Mouse (Mus musculus): Measurements from ENCODE around the gene Rin3. TPM values are rescaled to one million over a fixed set of nuclear protein-coding genes. Genes with fewer than 3 reads are reported as not detected.

Gene Rin3
- polyA plus RNA-seq, 1 experiment from 2014 or later = 5.7 TPM

- H3K9ac ChIP-seq = no peak overlapping the region
- H3K4me2 ChIP-seq = no peak overlapping the region
- WGBS (ENCODE audit: insufficient replicate concordance) = 39% methylated on average over 4 of the region's 4 CpGs
- H3K27ac ChIP-seq = no peak overlapping the region
- no peaks in the 10 kb centered on the region for H3K27me3 ChIP-seq
- ATAC-seq (ENCODE audit: low read depth) (no peak), DNase-seq (no peak)
- H3K4me3 ChIP-seq (replicated peaks) = no peak overlapping the region
- peaks cover 5% of the 10 kb centered on the region; the same call in 1 of the 2 replicates for H3K36me3 ChIP-seq
- H3K9me3 ChIP-seq (replicated peaks) = no peaks in the 10 kb centered on the region
- H3K4me1 ChIP-seq (replicated peaks) = peaks cover 39% of the 10 kb centered on the region
These were observed 38.3 kb downstream of the Rin3 start for GRCm38 (mm10) chr12:102321064-102321728.

DNA sequence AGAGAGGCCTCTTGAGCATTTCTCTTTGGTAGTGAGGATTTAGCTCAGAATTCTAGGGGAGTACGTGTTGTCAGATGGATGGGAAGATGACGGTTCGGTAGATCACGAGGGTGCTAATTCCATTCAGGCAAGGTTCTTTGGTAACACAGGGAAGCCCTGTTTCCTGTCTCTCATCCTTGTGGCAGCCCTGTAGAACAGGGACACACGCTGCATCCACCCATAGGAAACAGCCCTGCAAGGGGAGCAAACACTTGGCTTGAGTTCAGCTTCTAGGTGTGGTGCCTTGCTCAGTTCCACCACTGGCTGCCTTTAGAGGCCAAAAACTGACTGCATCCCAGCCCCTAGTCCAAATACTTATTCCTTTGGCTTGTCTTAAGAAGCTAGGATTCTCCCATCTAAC, 39.0 kb downstream of the Rin3 start:
- Histone ChIP-seq H3K27me3 (no peaks in the 10 kb centered on the region), H3K9me3 (replicated peaks) (no peaks in the 10 kb centered on the region), H3K4me3 (replicated peaks) (no peak overlapping the region), H3K4me2 (no peak overlapping the region), H3K9ac (no peak overlapping the region), H3K36me3 (peaks cover 7% of the 10 kb centered on the region; the same call in 1 of the 2 replicates), H3K4me1 (replicated peaks) (peaks cover 39% of the 10 kb centered on the region), H3K27ac (no peak overlapping the region)
- 59% methylated on average over 5 of the region's 5 CpGs for WGBS (ENCODE audit: insufficient replicate concordance)
- ATAC-seq (ENCODE audit: low read depth) = no peak
- no peak for DNase-seq

DNA sequence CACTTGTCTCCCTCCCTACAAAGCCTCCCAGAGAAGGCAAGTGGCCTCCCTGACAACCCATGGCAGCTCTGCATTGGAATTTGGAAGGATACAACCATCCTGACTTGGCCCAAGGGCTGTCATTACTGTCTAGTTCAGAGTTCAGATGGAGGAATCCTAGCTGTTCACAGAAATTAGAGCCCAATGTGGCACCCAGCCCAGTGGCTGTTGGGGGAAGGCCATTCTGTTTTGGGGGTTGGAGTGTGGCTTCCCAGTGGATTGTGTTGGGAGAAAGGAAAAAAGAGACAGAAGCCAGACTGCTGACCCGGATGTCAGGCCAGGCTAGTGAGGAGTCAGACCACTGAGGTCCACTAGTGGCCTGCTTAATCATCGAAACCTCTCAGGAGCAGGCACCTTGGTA, 40.5 kb downstream of the Rin3 start:
- H3K27me3 ChIP-seq = no peaks in the 10 kb centered on the region
- H3K27ac ChIP-seq = no peak overlapping the region
- H3K36me3 ChIP-seq = peaks cover 9% of the 10 kb centered on the region; the same call in 1 of the 2 replicates
- H3K4me1 ChIP-seq (replicated peaks) = peaks cover 32% of the 10 kb centered on the region
- no peak overlapping the region for H3K9ac ChIP-seq
- WGBS (ENCODE audit: insufficient replicate concordance) = 71% methylated on average over 2 of the region's 2 CpGs
- ATAC-seq (ENCODE audit: low read depth) = no peak
- H3K4me3 ChIP-seq (replicated peaks) = no peak overlapping the region
- no peak overlapping the region for H3K4me2 ChIP-seq
- no peak for DNase-seq
- H3K9me3 ChIP-seq (replicated peaks) = no peaks in the 10 kb centered on the region

GRCm38 (mm10) chr12:102324156-102324885, 41.5 kb downstream of the Rin3 start:
- WGBS (ENCODE audit: insufficient replicate concordance) = 60% methylated on average over 6 of the region's 6 CpGs
- H3K27ac ChIP-seq = no peak overlapping the region
- H3K27me3 ChIP-seq = no peaks in the 10 kb centered on the region

GRCm38 (mm10) chr12:102324886-102325220, 42.0 kb downstream of the Rin3 start:
- no peak for DNase-seq
- 56% methylated on average over 2 of the region's 2 CpGs for WGBS (ENCODE audit: insufficient replicate concordance)
- no peak overlapping the region for H3K27ac ChIP-seq
- H3K9ac ChIP-seq = no peak overlapping the region
- no peak for ATAC-seq (ENCODE audit: low read depth)
- peaks cover 9% of the 10 kb centered on the region; the same call in 1 of the 2 replicates for H3K36me3 ChIP-seq
- H3K4me3 ChIP-seq (replicated peaks) = no peak overlapping the region
- no peaks in the 10 kb centered on the region for H3K27me3 ChIP-seq
- no peaks in the 10 kb centered on the region for H3K9me3 ChIP-seq (replicated peaks)
- H3K4me2 ChIP-seq = no peak overlapping the region
- H3K4me1 ChIP-seq (replicated peaks) = peaks cover 18% of the 10 kb centered on the region

More at GRCm38 (mm10) chr12:102324156-102324885, 41.5 kb downstream of the Rin3 start:
- H3K4me3 ChIP-seq (replicated peaks) = no peak overlapping the region
- no peak overlapping the region for H3K4me2 ChIP-seq
- no peak for DNase-seq
- peaks cover 9% of the 10 kb centered on the region; the same call in 1 of the 2 replicates for H3K36me3 ChIP-seq
- no peaks in the 10 kb centered on the region for H3K9me3 ChIP-seq (replicated peaks)
- peaks cover 23% of the 10 kb centered on the region for H3K4me1 ChIP-seq (replicated peaks)
- no peak for ATAC-seq (ENCODE audit: low read depth)
- no peak overlapping the region for H3K9ac ChIP-seq

GRCm38 (mm10) chr12:102326753-102327340, 44.0 kb downstream of the Rin3 start:
- Histone ChIP-seq H3K36me3 (peaks cover 9% of the 10 kb centered on the region; the same call in 1 of the 2 replicates), H3K9ac (no peak overlapping the region), H3K27ac (no peak overlapping the region), H3K9me3 (replicated peaks) (no peaks in the 10 kb centered on the region), H3K4me2 (no peak overlapping the region), H3K4me3 (replicated peaks) (no peak overlapping the region), H3K27me3 (no peaks in the 10 kb centered on the region), H3K4me1 (replicated peaks) (0 out of 2 replicates have a peak, but pooled peaks cover 3% of the 10 kb centered on the region)
- 72% methylated on average over 2 of the region's 2 CpGs for WGBS (ENCODE audit: insufficient replicate concordance)
- ATAC-seq (ENCODE audit: low read depth) (no peak), DNase-seq (no peak)

DNA sequence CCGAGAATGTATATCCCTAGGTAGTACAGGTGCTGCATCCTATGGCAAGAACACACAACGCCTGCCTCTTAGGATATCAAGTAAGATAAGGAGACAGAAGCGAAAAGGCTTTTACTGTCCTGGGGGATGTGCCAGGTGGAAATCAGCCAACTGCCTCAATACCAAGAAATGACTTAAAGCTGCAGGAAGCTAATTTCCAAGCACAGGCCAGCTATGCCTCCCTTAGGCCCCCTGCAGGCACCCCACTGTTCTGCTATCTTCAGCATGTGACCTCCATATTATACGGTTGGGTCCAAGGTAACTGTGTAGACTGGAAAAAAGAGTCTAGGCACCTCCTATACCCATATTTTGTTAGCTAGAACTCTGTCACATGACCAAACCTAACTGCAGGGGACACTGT, 44.7 kb downstream of the Rin3 start:
- peaks cover 9% of the 10 kb centered on the region; the same call in 1 of the 2 replicates for H3K36me3 ChIP-seq
- H3K27ac ChIP-seq = no peak overlapping the region
- no peaks in the 10 kb centered on the region for H3K4me1 ChIP-seq (replicated peaks)
- no peak for ATAC-seq (ENCODE audit: low read depth)
- no peak overlapping the region for H3K4me3 ChIP-seq (replicated peaks)
- no peaks in the 10 kb centered on the region for H3K9me3 ChIP-seq (replicated peaks)
- 62% methylated on average over 4 of the region's 4 CpGs for WGBS (ENCODE audit: insufficient replicate concordance)
- H3K27me3 ChIP-seq = no peaks in the 10 kb centered on the region
- DNase-seq = no peak
- no peak overlapping the region for H3K9ac ChIP-seq
- H3K4me2 ChIP-seq = no peak overlapping the region

- no peak overlapping the region for H3K9ac ChIP-seq
- no peaks in the 10 kb centered on the region for H3K4me1 ChIP-seq (replicated peaks)
- ATAC-seq (ENCODE audit: low read depth) (no peak), DNase-seq (no peak)
- H3K27ac ChIP-seq = no peak overlapping the region
- H3K9me3 ChIP-seq (replicated peaks) = no peaks in the 10 kb centered on the region
- WGBS (ENCODE audit: insufficient replicate concordance) = 65% methylated on average over 4 of the region's 4 CpGs
- H3K4me2 ChIP-seq = no peak overlapping the region
- H3K4me3 ChIP-seq (replicated peaks) = no peak overlapping the region
- H3K27me3 ChIP-seq = no peaks in the 10 kb centered on the region
- peaks cover 9% of the 10 kb centered on the region; the same call in 1 of the 2 replicates for H3K36me3 ChIP-seq
These were observed 45.2 kb downstream of the Rin3 start for GRCm38 (mm10) chr12:102328090-102328489.

DNA sequence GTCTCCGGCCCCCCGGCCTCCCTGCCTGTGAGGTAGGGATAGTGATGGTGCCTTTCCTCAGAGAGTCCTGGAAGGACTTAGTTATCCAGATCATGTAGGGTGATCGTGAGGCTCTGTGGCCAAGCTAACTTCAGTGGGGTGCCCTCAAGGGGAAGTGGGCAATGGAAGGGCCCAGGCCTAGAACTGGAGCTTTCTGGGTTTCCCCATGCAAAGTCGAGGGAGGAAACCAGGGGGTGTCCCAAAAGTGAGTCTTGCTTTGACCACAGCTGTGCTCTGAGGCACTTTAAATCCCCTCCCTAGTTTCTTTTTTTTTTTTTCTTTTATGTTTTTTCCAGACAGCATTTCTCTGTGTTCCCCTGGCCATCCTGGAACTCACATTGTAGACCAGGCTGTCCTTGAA, 47.3 kb downstream of the Rin3 start:
- Histone ChIP-seq H3K9me3 (replicated peaks) (no peaks in the 10 kb centered on the region), H3K4me1 (replicated peaks) (no peaks in the 10 kb centered on the region), H3K9ac (no peak overlapping the region), H3K27ac (no peak overlapping the region), H3K27me3 (no peaks in the 10 kb centered on the region), H3K4me2 (no peak overlapping the region), H3K4me3 (replicated peaks) (no peak overlapping the region), H3K36me3 (peaks cover 9% of the 10 kb centered on the region; the same call in 1 of the 2 replicates)
- DNase-seq = no peak
- no peak for ATAC-seq (ENCODE audit: low read depth)
- WGBS (ENCODE audit: insufficient replicate concordance) = 60% methylated on average over 4 of the region's 4 CpGs

- Histone ChIP-seq H3K27ac (no peak overlapping the region), H3K4me3 (replicated peaks) (no peak overlapping the region), H3K4me2 (no peak overlapping the region), H3K27me3 (no peaks in the 10 kb centered on the region), H3K4me1 (replicated peaks) (no peaks in the 10 kb centered on the region), H3K36me3 (peaks cover 7% of the 10 kb centered on the region; the same call in 1 of the 2 replicates), H3K9me3 (replicated peaks) (no peaks in the 10 kb centered on the region), H3K9ac (no peak overlapping the region)
- DNase-seq (no peak), ATAC-seq (ENCODE audit: low read depth) (no peak)
These were observed 47.9 kb downstream of the Rin3 start for GRCm38 (mm10) chr12:102330731-102331130.

- 74% methylated on average over 2 of the region's 2 CpGs for WGBS (ENCODE audit: insufficient replicate concordance)
- no peak for ATAC-seq (ENCODE audit: low read depth)
- no peak for DNase-seq
- H3K27ac ChIP-seq = no peak overlapping the region
- no peaks in the 10 kb centered on the region for H3K27me3 ChIP-seq
- no peak overlapping the region for H3K9ac ChIP-seq
- H3K4me2 ChIP-seq = no peak overlapping the region
- H3K4me1 ChIP-seq (replicated peaks) = no peaks in the 10 kb centered on the region
- no peak overlapping the region for H3K4me3 ChIP-seq (replicated peaks)
- no peaks in the 10 kb centered on the region for H3K36me3 ChIP-seq
- H3K9me3 ChIP-seq (replicated peaks) = no peaks in the 10 kb centered on the region
These were observed 50.3 kb downstream of the Rin3 start for GRCm38 (mm10) chr12:102333101-102333500.
